Mouse (Mus musculus): Measurements from ENCODE around the gene Gm21173.
"Not testable (repeated sequence)": the region's sequence is repeated elsewhere in the genome, so short reads cannot be mapped to it uniquely, and the experiment has no call there.

Gene Gm21173

DNA sequence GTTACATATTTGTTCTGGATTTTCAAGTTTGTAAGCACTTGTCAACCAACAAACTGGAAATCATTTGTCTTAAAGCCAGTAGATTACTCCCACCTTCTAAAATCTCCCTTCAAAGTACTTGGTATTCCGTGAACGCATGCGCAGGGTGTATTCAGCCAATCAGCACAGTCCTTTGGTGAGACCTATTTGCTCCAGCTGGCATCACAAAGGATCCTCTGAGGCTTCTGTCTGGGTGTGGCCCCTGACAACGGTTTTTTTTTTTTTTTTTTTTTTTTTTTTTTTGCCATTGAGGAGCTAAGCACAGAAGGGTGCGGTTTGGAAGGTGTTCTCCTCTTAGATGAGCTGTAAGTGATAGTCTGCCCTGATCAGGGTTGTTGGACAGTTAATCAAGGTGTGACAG lies at the start of gene Gm21173:
Gene Gm21173, plus strand, starts transcription at position 301 of the 400 bp plus-strand sequence.
- not testable (repeated sequence) for DNase-seq
